Mouse (Mus musculus) central nervous system, embryonic 11.5 days (tissue): ENCODE data around the gene Tmsb15l. TPM values are rescaled to one million over a fixed set of nuclear protein-coding genes. Genes with fewer than 3 reads are reported as not detected.

Source experiments
- polyA plus RNA-seq: library from polyadenylated mRNA; depleted of rRNA; stranded (reverse); fragments of >200 nt; gene quantifications from 2 replicates; pipeline ENCODE4 v1.2.3, GENCODE M21; 2012; rRNA removed

Gene Tmsb15l
- 3.5 and 10.2 TPM in 2 replicates for polyA plus RNA-seq

DNA sequence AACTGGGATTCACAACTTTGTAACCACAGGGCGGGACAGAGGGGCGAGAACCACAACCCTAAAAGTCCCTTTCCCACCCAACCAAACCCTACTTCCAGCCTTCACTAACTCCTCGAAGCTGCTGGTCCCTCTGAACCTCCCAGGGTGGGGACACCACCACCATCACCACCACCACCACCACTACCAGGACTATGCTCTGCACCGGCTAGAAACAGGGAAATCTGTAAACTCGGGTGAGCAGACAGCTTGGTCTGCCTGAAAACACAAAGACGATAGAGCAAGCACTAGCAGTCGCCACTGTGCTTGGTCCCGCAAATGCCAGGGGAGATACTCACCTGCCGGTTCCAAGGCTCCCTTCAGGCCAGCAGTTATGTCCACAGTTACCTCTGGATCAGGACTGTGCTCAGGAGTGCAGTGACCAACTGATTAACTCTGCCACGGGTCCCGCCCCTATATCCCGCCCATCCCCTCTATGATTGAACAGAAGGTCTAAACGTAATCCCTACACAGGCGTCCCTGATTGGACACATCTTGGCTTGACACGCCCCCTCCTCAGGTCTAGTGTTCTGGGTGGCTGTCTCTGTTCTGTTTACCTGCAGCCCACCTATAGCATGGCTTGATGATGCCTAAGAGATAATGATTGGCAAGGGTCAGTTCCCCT, at the start of gene Tmsb15l, which contains the start of gene Tmsb15b1:
Tmsb15l (minus strand) TSS at position 446 of the 661 bp plus-strand sequence.
Tmsb15b1 (minus strand) TSS at position 451 of the 661 bp plus-strand sequence.

GRCm38 (mm10) chrX:136992978-136993547, 16.4 kb upstream of the Tmsb15l start, which contains the start of gene Zcchc18:
Gene Zcchc18, plus strand, starts transcription at chrX:136993155.

DNA sequence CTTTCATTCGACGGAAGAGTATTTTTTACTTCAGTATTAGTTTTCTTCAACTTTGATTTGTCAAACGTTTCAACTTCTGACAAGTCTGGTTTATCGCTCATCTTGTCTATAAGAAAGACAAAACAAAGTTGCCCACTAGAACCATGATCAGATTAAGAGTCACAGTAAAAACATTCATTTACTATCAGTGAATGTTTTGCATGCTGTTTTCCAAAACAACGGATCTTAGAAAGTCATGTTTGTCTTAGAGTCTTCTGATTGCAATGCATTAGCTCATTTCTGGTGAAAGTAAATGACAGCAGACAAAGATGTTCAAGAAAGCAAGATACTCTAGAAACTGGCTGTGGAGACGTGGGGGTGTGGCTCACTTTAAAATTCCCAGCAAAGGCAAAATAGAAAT, 1.3 kb downstream of the Tmsb15l start, which contains the start of gene Tmsb15b2:
Tmsb15b2 (minus strand) TSS at position 101 of the 400 bp plus-strand sequence.

DNA sequence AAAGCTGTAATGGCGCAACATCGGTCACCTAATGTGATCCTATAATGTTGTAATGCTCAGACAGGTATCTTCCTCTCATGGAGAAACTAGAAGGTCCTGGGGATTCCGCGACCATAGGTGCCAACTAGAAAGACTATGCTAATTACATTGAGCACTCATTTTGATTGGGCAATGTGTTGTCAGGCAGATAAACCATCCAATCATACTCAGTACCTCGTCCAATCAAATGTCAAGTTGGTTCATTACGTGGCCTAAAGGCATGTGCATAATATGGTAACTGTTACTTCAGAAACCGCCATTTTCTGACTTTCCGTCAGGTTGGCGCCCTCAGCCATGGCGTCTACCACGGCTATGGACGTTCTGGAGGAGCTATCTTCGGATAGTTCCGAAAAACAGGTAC, 49.6 kb downstream of the Tmsb15l start, which contains the start of gene H2bfm:
H2bfm (plus strand) TSS at position 295 of the 400 bp plus-strand sequence.

Other genes starting within 250 kb of the Tmsb15l start
- 512 and 1,459 TPM in 2 replicates for gene Morf4l2, start 233.2 kb downstream of the Tmsb15l start, polyA plus RNA-seq
- gene Glra4, start 196.7 kb downstream of the Tmsb15l start, polyA plus RNA-seq: not detected in 2 replicates
- 10.7 and 19.9 TPM in 2 replicates for gene Plp1, start 154.2 kb downstream of the Tmsb15l start, polyA plus RNA-seq
- 1.0 and 2.1 TPM in 2 replicates for gene Rab9b, start 108.1 kb downstream of the Tmsb15l start, polyA plus RNA-seq
- gene H2bfm, start 49.5 kb downstream of the Tmsb15l start, polyA plus RNA-seq: not detected in 2 replicates
- 18.4 and 26.4 TPM in 2 replicates for gene Tmsb15b2, start 1.4 kb downstream of the Tmsb15l start, polyA plus RNA-seq
- gene Tmsb15b1, start within 50 bp of the Tmsb15l start, polyA plus RNA-seq: 4.2 and 12.1 TPM in 2 replicates
- 34.7 and 40.1 TPM in 2 replicates for gene Zcchc18, start 16.3 kb upstream of the Tmsb15l start, polyA plus RNA-seq
- gene Slc25a53, start 61.4 kb upstream of the Tmsb15l start, polyA plus RNA-seq: 15.0 and 16.2 TPM in 2 replicates
- 3.2 and 5.2 TPM in 2 replicates for gene Fam199x, start 72.7 kb upstream of the Tmsb15l start, polyA plus RNA-seq
- not detected in 2 replicates for gene Esx1, start 145.2 kb upstream of the Tmsb15l start, polyA plus RNA-seq